Mouse (Mus musculus) embryonic facial prominence, embryonic 10.5 days (tissue): ENCODE measurements around the gene Fam3c. TPM values are rescaled to one million over a fixed set of nuclear protein-coding genes. Genes with fewer than 3 reads are reported as not detected.

Source experiments
- DNase-seq: peaks from one replicate; pipeline ENCODE4 v3.0.0-alpha.2; 2017; ENCODE audit warnings: low spot score
- H3K27ac ChIP-seq: fragments of 300-500 bp; sonication (generic); replicated peaks from 2 replicates; pipeline ENCODE4 v1.5.1; 2016; ENCODE audit warnings: mild to moderate bottlenecking
- H3K27me3 ChIP-seq: fragments of 300-500 bp; sonication (generic); replicated peaks from 2 replicates; pipeline ENCODE4 v1.6.1; 2016; ENCODE audit warnings: low read depth, mild to moderate bottlenecking; ENCODE audit not compliant: poor library complexity, severe bottlenecking
- H3K36me3 ChIP-seq: fragments of 300-500 bp; sonication (generic); replicated peaks from 2 replicates; pipeline ENCODE4 v1.6.1; 2016; ENCODE audit warnings: mild to moderate bottlenecking, moderate library complexity
- H3K4me1 ChIP-seq: fragments of 300-500 bp; sonication (generic); 2 replicates; pipeline ENCODE4 v1.6.1; 2016
- H3K4me3 ChIP-seq: fragments of 300-500 bp; sonication (generic); 2 replicates; pipeline ENCODE4 v1.5.1; 2016; ENCODE audit warnings: mild to moderate bottlenecking, moderate library complexity
- H3K9me3 ChIP-seq: fragments of 300-500 bp; sonication (generic); 2 replicates; pipeline ENCODE4 v1.6.1; 2016; ENCODE audit warnings: mild to moderate bottlenecking
- WGBS: fragments of 180-500 bp; shearing (Covaris S2); methylation state at CpG from one replicate; pipeline ENCODE4 v1.1.7; 2016; 5-methylcytosine and 5-hydroxymethylcytosine counted together
- polyA plus RNA-seq: library from polyadenylated mRNA; unstranded; fragments of >200 nt; fragmentation: Nextera tagmentation; extraction: Ambion mirVana; gene quantifications from 2 replicates; pipeline ENCODE4 v1.2.1, GENCODE M21; 2016

The Fam3c gene
- polyA plus RNA-seq, 1 experiment from 2014 or later = 37.2 TPM

- Histone ChIP-seq H3K4me3 (no peak overlapping the region), H3K4me1 (no peaks in the 10 kb centered on the region), H3K36me3 (no peaks in the 10 kb centered on the region), H3K27me3 (no peaks in the 10 kb centered on the region), H3K27ac (no peak overlapping the region), H3K9me3 (no peaks in the 10 kb centered on the region)
- WGBS = 75% methylated on average over 5 of the region's 5 CpGs
- no peak for DNase-seq
Observed at GRCm38 (mm10) chr6:22378462-22378861, 22.4 kb upstream of the Fam3c start.

- Histone ChIP-seq H3K9me3 (no peaks in the 10 kb centered on the region), H3K27me3 (no peaks in the 10 kb centered on the region), H3K36me3 (no peaks in the 10 kb centered on the region), H3K4me1 (no peaks in the 10 kb centered on the region), H3K27ac (no peak overlapping the region), H3K4me3 (no peak overlapping the region)
- no peak for DNase-seq
- WGBS = 83% methylated on average over 3 of the region's 3 CpGs
Observed at GRCm38 (mm10) chr6:22374791-22375190, 18.7 kb upstream of the Fam3c start.

GRCm38 (mm10) chr6:22373476-22373875, 17.4 kb upstream of the Fam3c start:
- Histone ChIP-seq H3K36me3 (no peaks in the 10 kb centered on the region), H3K4me3 (no peak overlapping the region), H3K27me3 (no peaks in the 10 kb centered on the region), H3K9me3 (no peaks in the 10 kb centered on the region), H3K4me1 (no peaks in the 10 kb centered on the region), H3K27ac (no peak overlapping the region)
- WGBS = 91% methylated on average over 2 of the region's 2 CpGs
- no peak for DNase-seq

GRCm38 (mm10) chr6:22366977-22367376, 10.9 kb upstream of the Fam3c start:
- Histone ChIP-seq H3K4me3 (no peak overlapping the region), H3K36me3 (no peaks in the 10 kb centered on the region), H3K9me3 (no peaks in the 10 kb centered on the region), H3K27ac (no peak overlapping the region), H3K4me1 (peaks cover 5% of the 10 kb centered on the region), H3K27me3 (no peaks in the 10 kb centered on the region)
- no peak for DNase-seq
- 92% methylated on average over 2 of the region's 2 CpGs for WGBS

GRCm38 (mm10) chr6:22363590-22363989, 7.5 kb upstream of the Fam3c start:
- no peaks in the 10 kb centered on the region for H3K27me3 ChIP-seq
- H3K27ac ChIP-seq = no peak overlapping the region
- DNase-seq = no peak
- no peaks in the 10 kb centered on the region for H3K9me3 ChIP-seq
- H3K36me3 ChIP-seq = no peaks in the 10 kb centered on the region
- 83% methylated on average over 3 of the region's 3 CpGs for WGBS
- no peak overlapping the region for H3K4me3 ChIP-seq
- H3K4me1 ChIP-seq = peaks cover 10% of the 10 kb centered on the region

- Histone ChIP-seq H3K4me1 (peaks cover 10% of the 10 kb centered on the region), H3K27ac (no peak overlapping the region), H3K27me3 (no peaks in the 10 kb centered on the region), H3K9me3 (peaks cover 3% of the 10 kb centered on the region; the same call in 1 of the 2 replicates), H3K36me3 (no peaks in the 10 kb centered on the region), H3K4me3 (no peak overlapping the region)
- DNase-seq = no peak
- 60% methylated on average over 3 of the region's 3 CpGs for WGBS
Observed at GRCm38 (mm10) chr6:22361941-22362340, 5.9 kb upstream of the Fam3c start.

- 25% methylated on average over 1 of the region's 1 CpGs for WGBS
- Histone ChIP-seq H3K27ac (no peak overlapping the region), H3K27me3 (no peaks in the 10 kb centered on the region), H3K9me3 (peaks cover 3% of the 10 kb centered on the region; the same call in 1 of the 2 replicates), H3K36me3 (no peaks in the 10 kb centered on the region), H3K4me1 (peaks cover 31% of the 10 kb centered on the region), H3K4me3 (no peak overlapping the region)
- no peak for DNase-seq
Observed at GRCm38 (mm10) chr6:22359019-22359418, 3.0 kb upstream of the Fam3c start.

- Histone ChIP-seq H3K4me1 (peaks cover 46% of the 10 kb centered on the region), H3K27me3 (no peaks in the 10 kb centered on the region), H3K4me3 (no peak overlapping the region), H3K9me3 (peaks cover 3% of the 10 kb centered on the region; the same call in 1 of the 2 replicates), H3K27ac (no peak overlapping the region), H3K36me3 (no peaks in the 10 kb centered on the region)
- no peak for DNase-seq
- WGBS = 95% methylated on average over 4 of the region's 4 CpGs
Observed at GRCm38 (mm10) chr6:22357351-22357750, 1.3 kb upstream of the Fam3c start.

GRCm38 (mm10) chr6:22355396-22356085, 502 bp downstream of the Fam3c start:
- Histone ChIP-seq H3K4me3 (peak overlapping the region; percentile 87), H3K27ac (peak overlapping the region; percentile 97), H3K27me3 (no peaks in the 10 kb centered on the region), H3K4me1 (peaks cover 39% of the 10 kb centered on the region), H3K36me3 (no peaks in the 10 kb centered on the region), H3K9me3 (peaks cover 3% of the 10 kb centered on the region; the same call in 1 of the 2 replicates)
- 1% methylated on average over 62 of the region's 62 CpGs for WGBS
- DNase-seq = no peak

GRCm38 (mm10) chr6:22354675-22355074, 1.4 kb downstream of the Fam3c start:
- H3K4me3 ChIP-seq = peak overlapping the region; percentile 87
- no peak overlapping the region for H3K27ac ChIP-seq
- no peaks in the 10 kb centered on the region for H3K27me3 ChIP-seq
- H3K36me3 ChIP-seq = no peaks in the 10 kb centered on the region
- H3K4me1 ChIP-seq = peaks cover 39% of the 10 kb centered on the region
- DNase-seq = no peak
- WGBS = 79% methylated on average over 7 of the region's 7 CpGs
- H3K9me3 ChIP-seq = peaks cover 3% of the 10 kb centered on the region; the same call in 1 of the 2 replicates

- 68% methylated on average over 1 of the region's 1 CpGs for WGBS
- DNase-seq = no peak
- Histone ChIP-seq H3K4me1 (peaks cover 39% of the 10 kb centered on the region), H3K27me3 (no peaks in the 10 kb centered on the region), H3K27ac (no peak overlapping the region), H3K9me3 (peaks cover 3% of the 10 kb centered on the region; the same call in 1 of the 2 replicates), H3K4me3 (0 out of 2 replicates have a peak overlapping the region, but pooled peaks have one; percentile 2), H3K36me3 (no peaks in the 10 kb centered on the region)
Observed at GRCm38 (mm10) chr6:22354031-22354430, 2.0 kb downstream of the Fam3c start.

GRCm38 (mm10) chr6:22351551-22351950, 4.5 kb downstream of the Fam3c start:
- peaks cover 55% of the 10 kb centered on the region for H3K4me1 ChIP-seq
- no peak for DNase-seq
- no peaks in the 10 kb centered on the region for H3K27me3 ChIP-seq
- no peak overlapping the region for H3K27ac ChIP-seq
- H3K36me3 ChIP-seq = no peaks in the 10 kb centered on the region
- 79% methylated on average over 9 of the region's 9 CpGs for WGBS
- H3K4me3 ChIP-seq = no peak overlapping the region
- H3K9me3 ChIP-seq = no peaks in the 10 kb centered on the region

- 70% methylated on average over 4 of the region's 4 CpGs for whole genome bisulfite sequencing
- H3K4me3 ChIP-seq = no peak overlapping the region
- no peaks in the 10 kb centered on the region for H3K27me3 ChIP-seq
- peaks cover 59% of the 10 kb centered on the region for H3K4me1 ChIP-seq
- no peaks in the 10 kb centered on the region for H3K9me3 ChIP-seq
- DNase-seq = no peak
- H3K27ac ChIP-seq = no peak overlapping the region
- no peaks in the 10 kb centered on the region for H3K36me3 ChIP-seq
Observed at GRCm38 (mm10) chr6:22350239-22350571, 5.8 kb downstream of the Fam3c start.
